Mouse (Mus musculus): Measurements from ENCODE around the gene Nup107.

- TF ChIP-seq CTCF (IDR thresholded peaks at IDR 0.05; ENCODE audit: extremely low read depth, insufficient read depth, low read length) = no peak
- no peak for TF ChIP-seq POLR2A (IDR thresholded peaks at IDR 0.05; ENCODE audit: extremely low read depth, insufficient read depth, low read length)
Measured at GRCm38 (mm10) chr10:117716686-117717085, 75.8 kb downstream of the Nup107 start.

Data from cortical plate, adult 2 months (tissue).